Mouse (Mus musculus) lung, postnatal 0 days (tissue): ENCODE measurements around the gene Unc80. TPM values are rescaled to one million over a fixed set of nuclear protein-coding genes. Genes with fewer than 3 reads are reported as not detected.
"Not testable (repeated sequence)": the region's sequence is repeated elsewhere in the genome, so short reads cannot be mapped to it uniquely, and the experiment has no call there.

ENCODE experiments used
- ATAC-seq: fragments of 200-750 bp; cut with Nextera tagmentation; 2 replicates; pipeline ENCODE4 v1.8.0; 2017; ENCODE audit warnings: moderate library complexity
- DNase-seq: peaks from one replicate; pipeline ENCODE4 v3.0.0-alpha.2; 2016; ENCODE audit warnings: low spot score
- H3K27ac ChIP-seq: fragments of 300-500 bp; sonication (generic); 2 replicates; pipeline ENCODE4 v1.5.1; 2014; ENCODE audit warnings: antibody characterized with exemption, mild to moderate bottlenecking, low read length, mixed read lengths
- H3K27me3 ChIP-seq: fragments of 300-500 bp; sonication (generic); replicated peaks from 2 replicates; pipeline ENCODE4 v1.6.1; 2014; ENCODE audit warnings: low read length, mixed read lengths; ENCODE audit not compliant: insufficient read depth
- H3K36me3 ChIP-seq: fragments of 300-500 bp; sonication (generic); 2 replicates; pipeline ENCODE4 v1.6.1; 2014; ENCODE audit warnings: low read length, mixed read lengths; ENCODE audit not compliant: insufficient read depth
- H3K4me1 ChIP-seq: fragments of 300-500 bp; sonication (generic); 2 replicates; pipeline ENCODE4 v1.6.1; 2014; ENCODE audit warnings: antibody characterized with exemption, low read depth, low read length, mixed read lengths; ENCODE audit not compliant: insufficient read depth
- H3K4me2 ChIP-seq: fragments of 300-500 bp; sonication (generic); replicated peaks from 2 replicates; pipeline ENCODE4 v1.6.1; 2014; ENCODE audit warnings: low read depth, mild to moderate bottlenecking, low read length, moderate library complexity, mixed read lengths
- H3K4me3 ChIP-seq: fragments of 300-500 bp; sonication (generic); 2 replicates; pipeline ENCODE4 v1.5.1; 2014; ENCODE audit warnings: low read depth, low read length
- H3K9ac ChIP-seq: fragments of 300-500 bp; sonication (generic); replicated peaks from 2 replicates; pipeline ENCODE4 v1.6.1; 2014; ENCODE audit warnings: low read depth, mild to moderate bottlenecking
- H3K9me3 ChIP-seq: fragments of 300-500 bp; sonication (generic); 2 replicates; pipeline ENCODE4 v1.6.1; 2016; ENCODE audit warnings: low read length, mixed read lengths
- CTCF ChIP-seq: IDR thresholded peaks from 2 replicates; pipeline ENCODE4 v1.5.1; 2016; ENCODE audit warnings: antibody characterized with exemption, mild to moderate bottlenecking
- EP300 ChIP-seq: IDR thresholded peaks from 2 replicates; pipeline ENCODE4 v1.6.1; 2016; ENCODE audit warnings: antibody characterized with exemption, mild to moderate bottlenecking, control low read depth
- WGBS: fragments of 180-500 bp; shearing (Covaris S2); extraction: QIAGEN DNeasy Blood & Tissue Kit; methylation state at CpG from one replicate; pipeline ENCODE4 v1.1.7; 2014; 5-methylcytosine and 5-hydroxymethylcytosine counted together
- polyA plus RNA-seq: library from polyadenylated mRNA; unstranded; fragments of >200 nt; fragmentation: Nextera tagmentation; extraction: Ambion mirVana; gene quantifications from 2 replicates; pipeline ENCODE4 v1.2.1, GENCODE M21; 2015

The Unc80 gene
- polyA plus RNA-seq, 1 experiment from 2014 or later = 0.67 TPM

GRCm38 (mm10) chr1:66682974-66683373 is 214.8 kb downstream of the Unc80 start:
- Histone ChIP-seq H3K4me2 (no peak overlapping the region), H3K36me3 (no peaks in the 10 kb centered on the region), H3K9ac (no peak overlapping the region), H3K27ac (no peak overlapping the region), H3K27me3 (no peaks in the 10 kb centered on the region), H3K4me3 (no peak overlapping the region), H3K9me3 (no peaks in the 10 kb centered on the region), H3K4me1 (no peaks in the 10 kb centered on the region)
- TF ChIP-seq EP300 (no peak), CTCF (no peak)
- DNase-seq = no peak
- ATAC-seq = no peak
- 84% methylated on average over 5 of the region's 5 CpGs for WGBS

GRCm38 (mm10) chr1:66691772-66692171 is 223.6 kb downstream of the Unc80 start:
- Histone ChIP-seq H3K9me3 (no peaks in the 10 kb centered on the region), H3K4me1 (no peaks in the 10 kb centered on the region), H3K27me3 (no peaks in the 10 kb centered on the region), H3K9ac (no peak overlapping the region), H3K36me3 (no peaks in the 10 kb centered on the region), H3K4me2 (no peak overlapping the region), H3K4me3 (no peak overlapping the region), H3K27ac (no peak overlapping the region)
- ATAC-seq (no peak), DNase-seq (no peak)
- WGBS = 54% methylated on average over 3 of the region's 3 CpGs
- TF ChIP-seq EP300 (no peak), CTCF (no peak)

- no peak overlapping the region for H3K27ac ChIP-seq
- TF ChIP-seq CTCF = no peak
- no peak for TF ChIP-seq EP300
- H3K9me3 ChIP-seq = no peaks in the 10 kb centered on the region
- no peak overlapping the region for H3K9ac ChIP-seq
- DNase-seq (no peak), ATAC-seq (no peak)
- 52% methylated on average over 1 of the region's 1 CpGs for WGBS
- no peaks in the 10 kb centered on the region for H3K27me3 ChIP-seq
- no peaks in the 10 kb centered on the region for H3K4me1 ChIP-seq
- H3K4me3 ChIP-seq = no peak overlapping the region
- no peaks in the 10 kb centered on the region for H3K36me3 ChIP-seq
- H3K4me2 ChIP-seq = no peak overlapping the region
Measured at GRCm38 (mm10) chr1:66692308-66692707, 224.1 kb downstream of the Unc80 start.

- ATAC-seq = no peak
Measured at GRCm38 (mm10) chr1:66692780-66693392, 224.7 kb downstream of the Unc80 start.

GRCm38 (mm10) chr1:66694266-66694665 is 226.1 kb downstream of the Unc80 start:
- DNase-seq (no peak), ATAC-seq (no peak)
- Histone ChIP-seq H3K27ac (no peak overlapping the region), H3K4me1 (no peaks in the 10 kb centered on the region), H3K27me3 (no peaks in the 10 kb centered on the region), H3K4me2 (no peak overlapping the region), H3K4me3 (no peak overlapping the region), H3K9me3 (no peaks in the 10 kb centered on the region), H3K9ac (no peak overlapping the region), H3K36me3 (no peaks in the 10 kb centered on the region)
- WGBS = 52% methylated on average over 5 of the region's 5 CpGs
- no peak for TF ChIP-seq EP300
- TF ChIP-seq CTCF = no peak

More at GRCm38 (mm10) chr1:66692780-66693392, 224.7 kb downstream of the Unc80 start:
- H3K9ac ChIP-seq = no peak overlapping the region
- H3K4me3 ChIP-seq = no peak overlapping the region
- no peak for DNase-seq
- TF ChIP-seq CTCF (no peak), EP300 (no peak)
- 82% methylated on average over 8 of the region's 8 CpGs for WGBS
- H3K4me1 ChIP-seq = no peaks in the 10 kb centered on the region
- H3K4me2 ChIP-seq = no peak overlapping the region
- H3K27ac ChIP-seq = no peak overlapping the region
- H3K27me3 ChIP-seq = no peaks in the 10 kb centered on the region
- H3K36me3 ChIP-seq = no peaks in the 10 kb centered on the region
- no peaks in the 10 kb centered on the region for H3K9me3 ChIP-seq

GRCm38 (mm10) chr1:66695296-66695695 is 227.1 kb downstream of the Unc80 start:
- TF ChIP-seq EP300 (no peak), CTCF (no peak)
- WGBS = 52% methylated on average over 7 of the region's 7 CpGs
- Histone ChIP-seq H3K4me3 (no peak overlapping the region), H3K27ac (no peak overlapping the region), H3K9ac (no peak overlapping the region), H3K36me3 (no peaks in the 10 kb centered on the region), H3K4me1 (no peaks in the 10 kb centered on the region), H3K4me2 (no peak overlapping the region), H3K27me3 (no peaks in the 10 kb centered on the region), H3K9me3 (no peaks in the 10 kb centered on the region)
- DNase-seq = no peak
- ATAC-seq = no peak

- not testable (repeated sequence) for H3K9ac ChIP-seq, ATAC-seq, H3K36me3 ChIP-seq, H3K27me3 ChIP-seq, H3K9me3 ChIP-seq, H3K4me2 ChIP-seq, H3K4me1 ChIP-seq, H3K27ac ChIP-seq, DNase-seq, H3K4me3 ChIP-seq
- 85% methylated on average over 10 of the region's 10 CpGs for WGBS
Measured at GRCm38 (mm10) chr1:66699630-66700029, 231.5 kb downstream of the Unc80 start.
